Mouse (Mus musculus): ENCODE data around the gene Mdm4. TPM values are rescaled to one million over a fixed set of nuclear protein-coding genes. Genes with fewer than 3 reads are reported as not detected.
"Not testable (repeated sequence)": the region's sequence is repeated elsewhere in the genome, so short reads cannot be mapped to it uniquely, and the experiment has no call there.

The Mdm4 gene
- total RNA-seq, 2 experiments from 2014 or later: 22.7 to 28.1 TPM

- intact Hi-C loops (cut with DNase I): no loop called here
- peak; percentile 74 to 76 for DNase-seq
Measured at GRCm38 (mm10) chr1:133025051-133025795, 5.1 kb downstream of the Mdm4 start.

GRCm38 (mm10) chr1:133024426-133024825 is 5.9 kb downstream of the Mdm4 start:
- no peak for DNase-seq
- intact Hi-C loops (cut with DNase I): no loop called here

- DNase-seq; intact Hi-C loops (cut with DNase I): not testable (repeated sequence)
Measured at GRCm38 (mm10) chr1:133023723-133024122, 6.6 kb downstream of the Mdm4 start.

- DNase-seq; intact Hi-C loops (cut with DNase I): not testable (repeated sequence)
Measured at GRCm38 (mm10) chr1:133021971-133022370, 8.4 kb downstream of the Mdm4 start.

- intact Hi-C loops (cut with DNase I): no loop called here
- no peak for DNase-seq
Measured at GRCm38 (mm10) chr1:133021391-133021790, 9.0 kb downstream of the Mdm4 start.

- intact Hi-C loops (cut with DNase I): no loop called here
- no peak for DNase-seq
Measured at GRCm38 (mm10) chr1:133020137-133020894, 10.0 kb downstream of the Mdm4 start.

GRCm38 (mm10) chr1:133019312-133019711 is 11.0 kb downstream of the Mdm4 start:
- no peak for DNase-seq
- intact Hi-C loops (cut with DNase I): no loop called here

GRCm38 (mm10) chr1:133018580-133018979 is 11.8 kb downstream of the Mdm4 start:
- intact Hi-C loops (cut with DNase I): no loop called here
- DNase-seq: no peak

- intact Hi-C loops (cut with DNase I): no loop called here
- no peak for DNase-seq
Measured at GRCm38 (mm10) chr1:133016775-133017428, 13.5 kb downstream of the Mdm4 start.

- DNase-seq: no peak
- intact Hi-C loops (cut with DNase I): no loop called here
Measured at GRCm38 (mm10) chr1:133014196-133014595, 16.2 kb downstream of the Mdm4 start.

GRCm38 (mm10) chr1:133013331-133013730 is 17.0 kb downstream of the Mdm4 start:
- intact Hi-C loops (cut with DNase I): no loop called here
- DNase-seq: no peak

- DNase-seq: no peak
- intact Hi-C loops (cut with DNase I): no loop called here
Measured at GRCm38 (mm10) chr1:133011955-133012841, 18.2 kb downstream of the Mdm4 start.

GRCm38 (mm10) chr1:133006571-133006970 is 23.8 kb downstream of the Mdm4 start:
- intact Hi-C loops (cut with DNase I): no loop called here
- no peak for DNase-seq

- DNase-seq: no peak
- intact Hi-C loops (cut with DNase I): no loop called here
Measured at GRCm38 (mm10) chr1:133000347-133000746, 30.0 kb downstream of the Mdm4 start.

GRCm38 (mm10) chr1:132991580-132991979 is 38.8 kb downstream of the Mdm4 start:
- intact Hi-C loops (cut with DNase I): no loop called here
- no peak for DNase-seq

GRCm38 (mm10) chr1:132990733-132991132 is 39.6 kb downstream of the Mdm4 start:
- DNase-seq: no peak
- intact Hi-C loops (cut with DNase I): no loop called here

- DNase-seq; intact Hi-C loops (cut with DNase I): not testable (repeated sequence)
Measured at GRCm38 (mm10) chr1:132988556-132989459, 41.6 kb downstream of the Mdm4 start.

GRCm38 (mm10) chr1:132982728-132983127 is 47.6 kb downstream of the Mdm4 start:
- DNase-seq: no peak
- intact Hi-C loops (cut with DNase I): no loop called here

- intact Hi-C loops (cut with DNase I): no loop called here
- no peak for DNase-seq
Measured at GRCm38 (mm10) chr1:132981232-132981631, 49.1 kb downstream of the Mdm4 start.

All from gastrocnemius, postnatal 36 days (tissue).